Mouse (Mus musculus) forebrain, embryonic 16.5 days (tissue): ENCODE measurements at regions not wholly inside any gene's neighbourhood (a gene's known extent, or its start where the extent isn't known, plus 50 kb on each side); places are given as distances from the start of the nearest gene placed in this dataset.

Experiments
- ATAC-seq: fragments of 200-750 bp; cut with Nextera tagmentation; 2 replicates; pipeline ENCODE4 v1.8.0; 2017; ENCODE audit warnings: mild to moderate bottlenecking, moderate library complexity
- H3K27ac ChIP-seq: fragments of 300-500 bp; sonication (generic); 2 replicates; pipeline ENCODE4 v1.5.1; 2014; ENCODE audit warnings: low read length, control low read depth
- H3K27me3 ChIP-seq: fragments of 300-500 bp; sonication (generic); replicated peaks from 2 replicates; pipeline ENCODE4 v1.6.1; 2014; ENCODE audit warnings: low read length; ENCODE audit not compliant: control insufficient read depth, insufficient read depth
- H3K36me3 ChIP-seq: fragments of 300-500 bp; sonication (generic); 2 replicates; pipeline ENCODE4 v1.6.1; 2014; ENCODE audit not compliant: control insufficient read depth, insufficient read depth
- H3K4me1 ChIP-seq: fragments of 300-500 bp; sonication (generic); replicated peaks from 2 replicates; pipeline ENCODE4 v1.6.1; 2014; ENCODE audit warnings: low read length; ENCODE audit not compliant: control insufficient read depth, insufficient read depth
- H3K4me2 ChIP-seq: fragments of 300-500 bp; sonication (generic); 2 replicates; pipeline ENCODE4 v1.6.1; 2014; ENCODE audit warnings: mild to moderate bottlenecking, low read length, control low read depth
- H3K4me3 ChIP-seq: fragments of 300-500 bp; sonication (generic); replicated peaks from 2 replicates; pipeline ENCODE4 v1.5.1; 2014; ENCODE audit warnings: mild to moderate bottlenecking, low read length, control low read depth
- H3K9ac ChIP-seq: fragments of 300-500 bp; sonication (generic); replicated peaks from 2 replicates; pipeline ENCODE4 v1.6.1; 2014; ENCODE audit warnings: low read depth, low read length, control low read depth
- H3K9me3 ChIP-seq: fragments of 300-500 bp; sonication (generic); 2 replicates; pipeline ENCODE4 v1.6.1; 2016; ENCODE audit warnings: low read length; ENCODE audit not compliant: control insufficient read depth
- WGBS: fragments of 180-500 bp; shearing (Covaris S2); extraction: QIAGEN DNeasy Blood & Tissue Kit; methylation state at CpG from one replicate; pipeline ENCODE4 v1.1.7; 2014; 5-methylcytosine and 5-hydroxymethylcytosine counted together

DNA sequence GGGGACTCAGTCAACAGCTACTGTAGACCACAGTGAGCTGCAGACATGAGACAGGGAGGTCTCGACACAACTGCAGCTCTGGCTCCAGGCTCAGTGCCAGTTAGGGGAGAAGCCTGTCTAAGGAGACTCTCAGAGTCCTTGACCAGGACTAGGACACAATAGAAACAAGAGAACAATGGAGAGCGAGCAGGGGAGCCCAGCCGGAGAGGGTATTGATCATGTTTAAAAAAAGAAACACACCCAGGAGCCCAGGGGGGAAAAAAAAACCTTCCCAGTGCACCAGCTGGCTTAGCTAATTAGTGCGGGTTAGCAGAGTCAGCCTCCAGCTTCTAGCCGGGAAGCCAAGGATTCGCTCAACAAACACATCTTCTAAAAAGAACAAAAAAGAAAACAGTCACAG lies 78.4 kb downstream of the Gm4791 start:
- no peak overlapping the region for H3K9ac ChIP-seq
- H3K9me3 ChIP-seq: no peaks in the 10 kb centered on the region
- WGBS: 4% methylated on average over 6 of the region's 6 CpGs
- H3K36me3 ChIP-seq: no peaks in the 10 kb centered on the region
- no peak overlapping the region for H3K4me2 ChIP-seq
- H3K27ac ChIP-seq: no peak overlapping the region
- H3K4me1 ChIP-seq: peaks cover 4% of the 10 kb centered on the region
- no peak overlapping the region for H3K4me3 ChIP-seq
- ATAC-seq: no peak
- H3K27me3 ChIP-seq: no peaks in the 10 kb centered on the region

- no peak overlapping the region for H3K9ac ChIP-seq
- no peak overlapping the region for H3K4me3 ChIP-seq
- H3K9me3 ChIP-seq: no peaks in the 10 kb centered on the region
- no peaks in the 10 kb centered on the region for H3K27me3 ChIP-seq
- peaks cover 4% of the 10 kb centered on the region for H3K4me1 ChIP-seq
- no peaks in the 10 kb centered on the region for H3K36me3 ChIP-seq
- WGBS: 26% methylated on average over 2 of the region's 2 CpGs
- no peak for ATAC-seq
- H3K27ac ChIP-seq: no peak overlapping the region
- H3K4me2 ChIP-seq: no peak overlapping the region
These were observed 78.9 kb downstream of the Gm4791 start for GRCm38 (mm10) chr9:47077416-47077815.

- H3K27ac ChIP-seq: no peak overlapping the region
- peaks cover 4% of the 10 kb centered on the region for H3K4me1 ChIP-seq
- no peak for ATAC-seq
- H3K4me2 ChIP-seq: no peak overlapping the region
- no peak overlapping the region for H3K4me3 ChIP-seq
- 90% methylated on average over 3 of the region's 3 CpGs for WGBS
- H3K27me3 ChIP-seq: no peaks in the 10 kb centered on the region
- H3K9ac ChIP-seq: no peak overlapping the region
- no peaks in the 10 kb centered on the region for H3K9me3 ChIP-seq
- H3K36me3 ChIP-seq: no peaks in the 10 kb centered on the region
These were observed 79.4 kb downstream of the Gm4791 start for GRCm38 (mm10) chr9:47077945-47078344.

DNA sequence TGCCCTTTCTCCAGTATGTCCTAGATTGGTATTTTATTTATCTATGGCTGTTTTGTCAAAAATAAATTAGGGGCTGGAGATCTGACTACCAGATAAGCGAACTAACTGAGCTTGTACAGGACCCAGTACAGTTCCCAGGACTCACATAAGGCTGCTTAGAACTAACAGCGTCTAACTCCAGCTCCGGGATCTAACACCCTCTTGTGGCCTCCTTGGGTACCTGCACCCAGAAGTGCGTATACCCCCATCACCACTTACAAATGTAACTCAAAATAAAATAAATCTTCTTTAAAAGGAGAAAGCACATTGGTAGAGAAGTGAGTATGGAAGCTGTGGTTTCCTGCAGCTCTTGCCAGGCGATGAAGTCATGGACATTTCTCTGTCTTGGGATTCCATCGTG lies 82.9 kb downstream of the Gm4791 start:
- peaks cover 4% of the 10 kb centered on the region for H3K4me1 ChIP-seq
- WGBS: 97% methylated on average over 6 of the region's 6 CpGs
- H3K9me3 ChIP-seq: no peaks in the 10 kb centered on the region
- no peak overlapping the region for H3K4me3 ChIP-seq
- no peaks in the 10 kb centered on the region for H3K36me3 ChIP-seq
- no peak overlapping the region for H3K27ac ChIP-seq
- H3K9ac ChIP-seq: no peak overlapping the region
- H3K27me3 ChIP-seq: no peaks in the 10 kb centered on the region
- ATAC-seq: no peak
- no peak overlapping the region for H3K4me2 ChIP-seq

- H3K27me3 ChIP-seq: no peaks in the 10 kb centered on the region
- no peaks in the 10 kb centered on the region for H3K9me3 ChIP-seq
- 77% methylated on average over 10 of the region's 10 CpGs for WGBS
- no peak overlapping the region for H3K27ac ChIP-seq
- ATAC-seq: no peak
- no peak overlapping the region for H3K9ac ChIP-seq
- no peaks in the 10 kb centered on the region for H3K36me3 ChIP-seq
- H3K4me1 ChIP-seq: no peaks in the 10 kb centered on the region
- no peak overlapping the region for H3K4me2 ChIP-seq
- H3K4me3 ChIP-seq: no peak overlapping the region
These were observed 93.3 kb downstream of the Gm4791 start for GRCm38 (mm10) chr9:47091796-47092195.

GRCm38 (mm10) chr9:47095656-47096055 lies 97.1 kb downstream of the Gm4791 start:
- Histone ChIP-seq H3K4me2 (no peak overlapping the region), H3K27me3 (no peaks in the 10 kb centered on the region), H3K9ac (no peak overlapping the region), H3K27ac (no peak overlapping the region), H3K4me3 (no peak overlapping the region), H3K9me3 (no peaks in the 10 kb centered on the region), H3K4me1 (no peaks in the 10 kb centered on the region), H3K36me3 (no peaks in the 10 kb centered on the region)
- ATAC-seq: no peak
- WGBS: 75% methylated on average over 4 of the region's 4 CpGs

GRCm38 (mm10) chr9:47103316-47103715 lies 104.8 kb downstream of the Gm4791 start:
- WGBS: 72% methylated on average over 3 of the region's 3 CpGs
- no peak overlapping the region for H3K4me3 ChIP-seq
- H3K4me1 ChIP-seq: peaks cover 9% of the 10 kb centered on the region
- H3K9me3 ChIP-seq: no peaks in the 10 kb centered on the region
- no peak overlapping the region for H3K4me2 ChIP-seq
- no peak overlapping the region for H3K27ac ChIP-seq
- no peak overlapping the region for H3K9ac ChIP-seq
- no peaks in the 10 kb centered on the region for H3K36me3 ChIP-seq
- no peaks in the 10 kb centered on the region for H3K27me3 ChIP-seq
- ATAC-seq: no peak

- no peak overlapping the region for H3K9ac ChIP-seq
- peaks cover 9% of the 10 kb centered on the region for H3K4me1 ChIP-seq
- no peaks in the 10 kb centered on the region for H3K9me3 ChIP-seq
- H3K27ac ChIP-seq: no peak overlapping the region
- ATAC-seq: no peak
- 41% methylated on average over 5 of the region's 5 CpGs for WGBS
- H3K4me2 ChIP-seq: no peak overlapping the region
- no peaks in the 10 kb centered on the region for H3K36me3 ChIP-seq
- no peak overlapping the region for H3K4me3 ChIP-seq
- no peaks in the 10 kb centered on the region for H3K27me3 ChIP-seq
These were observed 105.4 kb downstream of the Gm4791 start for GRCm38 (mm10) chr9:47103966-47104365.

GRCm38 (mm10) chr9:47108096-47108495 lies 109.6 kb downstream of the Gm4791 start:
- peak; percentile 40; the same call in 1 of the 2 replicates for ATAC-seq
- H3K4me3 ChIP-seq: no peak overlapping the region
- H3K27ac ChIP-seq: no peak overlapping the region
- H3K27me3 ChIP-seq: no peaks in the 10 kb centered on the region
- H3K4me2 ChIP-seq: no peak overlapping the region
- H3K36me3 ChIP-seq: no peaks in the 10 kb centered on the region
- no peaks in the 10 kb centered on the region for H3K9me3 ChIP-seq
- H3K9ac ChIP-seq: no peak overlapping the region
- H3K4me1 ChIP-seq: peaks cover 9% of the 10 kb centered on the region
- WGBS: 15% methylated on average over 5 of the region's 5 CpGs

DNA sequence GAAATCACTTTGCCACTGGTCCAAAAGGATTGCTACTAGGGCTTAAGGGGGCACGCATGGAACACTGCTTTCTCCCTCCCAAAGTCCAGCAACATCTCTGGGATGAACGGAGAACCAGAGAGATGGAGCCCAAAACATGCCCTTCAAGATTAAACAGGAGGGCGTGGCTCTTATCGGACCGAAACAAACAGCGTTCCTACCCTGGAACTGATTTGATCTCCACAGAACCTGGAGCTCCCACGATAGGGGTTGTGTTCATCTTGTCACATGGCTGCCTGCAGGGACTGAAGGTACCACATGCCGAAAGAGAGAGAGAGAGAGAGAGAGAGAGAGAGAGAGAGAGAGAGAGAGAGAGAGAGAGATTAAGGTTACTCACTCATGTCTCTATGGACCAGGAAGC lies 120.7 kb downstream of the Gm4791 start:
- WGBS: 83% methylated on average over 8 of the region's 8 CpGs
- no peak for ATAC-seq

More for the DNA sequence above, 120.7 kb downstream of the Gm4791 start:
- Histone ChIP-seq H3K27me3 (no peaks in the 10 kb centered on the region), H3K9ac (no peak overlapping the region), H3K27ac (no peak overlapping the region), H3K9me3 (no peaks in the 10 kb centered on the region), H3K36me3 (no peaks in the 10 kb centered on the region), H3K4me3 (no peak overlapping the region), H3K4me1 (0 out of 2 replicates have a peak, but pooled peaks cover 2% of the 10 kb centered on the region), H3K4me2 (no peak overlapping the region)
